Mouse (Mus musculus) urinary bladder, postnatal 36 days (tissue): ENCODE measurements around the gene Arrdc2.

Source experiments
- DNase-seq, 2 experiments: peaks; one replicate each; pipeline ENCODE4 v3.0.0; 2022; ENCODE audit warnings: low spot score in 2 of 2, mixed read lengths in 1 of 2

Gene Arrdc2

GRCm38 (mm10) chr8:70808239-70808638 is 31.3 kb downstream of the Arrdc2 start, which contains the start of gene Il12rb1:
Il12rb1 (plus strand) TSS chr8:70808449.
- no peak for DNase-seq

- no peak for DNase-seq
Observed at GRCm38 (mm10) chr8:70807304-70807703, 32.2 kb downstream of the Arrdc2 start.

GRCm38 (mm10) chr8:70806541-70806940 is 33.0 kb downstream of the Arrdc2 start:
- DNase-seq = no peak

- peak; percentile 79 to 89 for DNase-seq
Observed at GRCm38 (mm10) chr8:70804481-70805206, 34.9 kb downstream of the Arrdc2 start, which contains the start of gene Mast3. Mast3 (minus strand) TSS chr8:70805054.

- DNase-seq = peak; percentile 18 to 40
Observed at GRCm38 (mm10) chr8:70803761-70804480, 35.6 kb downstream of the Arrdc2 start.

GRCm38 (mm10) chr8:70802786-70803510 is 36.6 kb downstream of the Arrdc2 start:
- no peak for DNase-seq

- DNase-seq = no peak
Observed at GRCm38 (mm10) chr8:70801830-70802229, 37.7 kb downstream of the Arrdc2 start.

- no peak for DNase-seq
Observed at GRCm38 (mm10) chr8:70801156-70801555, 38.4 kb downstream of the Arrdc2 start.

- DNase-seq = no peak
Observed at GRCm38 (mm10) chr8:70800648-70801047, 38.9 kb downstream of the Arrdc2 start.

- DNase-seq = peak in 1 of 2 experiments; percentile 62
Observed at GRCm38 (mm10) chr8:70798281-70798680, 41.2 kb downstream of the Arrdc2 start.

- DNase-seq = peak; percentile 87 to 90
Observed at GRCm38 (mm10) chr8:70797081-70798070, 42.1 kb downstream of the Arrdc2 start.

- no peak for DNase-seq
Observed at GRCm38 (mm10) chr8:70796403-70797080, 43.0 kb downstream of the Arrdc2 start.

- no peak for DNase-seq
Observed at GRCm38 (mm10) chr8:70795370-70795769, 44.1 kb downstream of the Arrdc2 start.

- DNase-seq = no peak
Observed at GRCm38 (mm10) chr8:70794215-70794614, 45.3 kb downstream of the Arrdc2 start.

GRCm38 (mm10) chr8:70792700-70793099 is 46.8 kb downstream of the Arrdc2 start:
- DNase-seq = peak; percentile 71 to 78

- DNase-seq = peak; percentile 98 to 99
Observed at GRCm38 (mm10) chr8:70791975-70792691, 47.4 kb downstream of the Arrdc2 start.

- DNase-seq = no peak
Observed at GRCm38 (mm10) chr8:70791294-70791701, 48.2 kb downstream of the Arrdc2 start.

- no peak for DNase-seq
Observed at GRCm38 (mm10) chr8:70790846-70791245, 48.7 kb downstream of the Arrdc2 start.

GRCm38 (mm10) chr8:70789046-70789445 is 50.5 kb downstream of the Arrdc2 start:
- DNase-seq = no peak
